Mouse (Mus musculus) right cerebral cortex, postnatal 10 days (tissue): ENCODE data around the gene Cuedc1.

ENCODE experiments used
- DNase-seq, 2 experiments: peaks; one replicate each; pipeline ENCODE4 v3.0.0; 2021; ENCODE audit warnings: low spot score in 2 of 2

Cuedc1 gene

GRCm38 (mm10) chr11:88235221-88236203, 137.7 kb downstream of the Cuedc1 start:
- no peak for DNase-seq

- no peak for DNase-seq
These were observed 142.4 kb downstream of the Cuedc1 start for GRCm38 (mm10) chr11:88240275-88240674.

DNA sequence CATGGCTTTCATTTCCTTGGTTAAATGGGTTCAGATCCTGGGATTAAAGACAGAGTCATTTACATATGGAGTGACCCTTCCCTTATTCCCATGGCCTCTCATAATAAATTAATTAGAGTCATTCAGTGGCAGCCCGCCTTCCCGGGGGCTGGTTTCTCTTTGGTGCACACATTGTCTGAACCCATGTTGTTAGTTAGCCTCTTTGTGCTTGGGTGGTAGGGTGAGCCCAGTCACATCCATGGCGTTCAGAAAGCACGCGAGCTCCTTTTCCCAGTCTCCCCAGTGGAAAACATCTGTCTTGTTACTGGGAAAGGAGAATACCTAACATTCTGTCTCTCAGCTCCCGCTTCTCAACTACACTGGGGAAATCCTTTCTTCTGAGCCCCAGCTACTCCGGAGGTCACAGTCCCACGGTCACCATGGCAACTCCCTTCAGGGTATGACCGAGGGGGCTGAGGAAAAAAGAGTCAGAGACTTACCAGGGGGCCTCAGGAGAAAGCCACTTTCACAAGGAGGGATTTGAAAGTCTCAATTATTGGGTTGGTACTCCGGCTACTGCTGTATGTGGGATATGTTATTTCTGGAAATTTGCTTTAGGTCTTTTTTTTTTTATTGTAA, 143.0 kb downstream of the Cuedc1 start:
- no peak for DNase-seq

- no peak for DNase-seq
These were observed 143.8 kb downstream of the Cuedc1 start for GRCm38 (mm10) chr11:88241468-88242301.
